Mouse (Mus musculus) kidney, embryonic 16.5 days (tissue): ENCODE results near the gene Fxyd2. TPM values are rescaled to one million over a fixed set of nuclear protein-coding genes. Genes with fewer than 3 reads are reported as not detected.

ENCODE experiments used
- ATAC-seq: fragments of 200-750 bp; cut with Nextera tagmentation; 2 replicates; pipeline ENCODE4 v1.8.0; 2017; ENCODE audit warnings: moderate TSS enrichment; ENCODE audit not compliant: low FRiP score, low TSS enrichment
- H3K27ac ChIP-seq: fragments of 300-500 bp; sonication (generic); 2 replicates; pipeline ENCODE4 v1.5.1; 2014; ENCODE audit warnings: low read length
- H3K27me3 ChIP-seq: fragments of 300-500 bp; sonication (generic); 2 replicates; pipeline ENCODE4 v1.6.1; 2014; ENCODE audit warnings: low read length, control low read depth, mixed read lengths; ENCODE audit not compliant: insufficient read depth
- H3K36me3 ChIP-seq: fragments of 300-500 bp; sonication (generic); 2 replicates; pipeline ENCODE4 v1.6.1; 2014; ENCODE audit warnings: low read length, control low read depth, mixed read lengths; ENCODE audit not compliant: insufficient read depth
- H3K4me1 ChIP-seq: fragments of 300-500 bp; sonication (generic); 2 replicates; pipeline ENCODE4 v1.6.1; 2014; ENCODE audit warnings: low read length, control low read depth, mixed read lengths; ENCODE audit not compliant: insufficient read depth
- H3K4me2 ChIP-seq: fragments of 300-500 bp; sonication (generic); replicated peaks from 2 replicates; pipeline ENCODE4 v1.6.1; 2014; ENCODE audit warnings: low read depth, low read length
- H3K4me3 ChIP-seq: fragments of 300-500 bp; sonication (generic); 2 replicates; pipeline ENCODE4 v1.5.1; 2014; ENCODE audit warnings: mild to moderate bottlenecking, low read length
- H3K9ac ChIP-seq: fragments of 300-500 bp; sonication (generic); replicated peaks from 2 replicates; pipeline ENCODE4 v1.6.1; 2014; ENCODE audit warnings: low read length
- H3K9me3 ChIP-seq: fragments of 300-500 bp; sonication (generic); 2 replicates; pipeline ENCODE4 v1.6.1; 2016; ENCODE audit warnings: low read length, control low read depth
- WGBS: fragments of 180-500 bp; shearing (Covaris S2); extraction: QIAGEN DNeasy Blood & Tissue Kit; methylation state at CpG from one replicate; pipeline ENCODE4 v1.1.7; 2014; 5-methylcytosine and 5-hydroxymethylcytosine counted together
- polyA plus RNA-seq: library from polyadenylated mRNA; unstranded; fragments of >200 nt; fragmentation: Nextera tagmentation; extraction: Ambion mirVana; gene quantifications from 2 replicates; pipeline ENCODE4 v1.2.1, GENCODE M21; 2015

The Fxyd2 gene
- polyA plus RNA-seq, 1 experiment from 2014 or later = 828 TPM

GRCm38 (mm10) chr9:45458363-45458762, 58.9 kb downstream of the Fxyd2 start:
- Histone ChIP-seq H3K4me3 (no peak overlapping the region), H3K36me3 (no peaks in the 10 kb centered on the region), H3K4me1 (no peaks in the 10 kb centered on the region), H3K27me3 (no peaks in the 10 kb centered on the region), H3K27ac (no peak overlapping the region), H3K4me2 (no peak overlapping the region), H3K9ac (no peak overlapping the region), H3K9me3 (no peaks in the 10 kb centered on the region)
- ATAC-seq = no peak
- 52% methylated on average over 14 of the region's 14 CpGs for WGBS

Other genes with a start within 250 kb of the Fxyd2 start
- gene BC049352, start 217.7 kb upstream of the Fxyd2 start, polyA plus RNA-seq = 0.15 TPM in 1 of 2 replicates, not detected in the other
- 0.33 and 0.61 TPM in 2 replicates for gene Tmprss4, start 195.6 kb upstream of the Fxyd2 start, polyA plus RNA-seq
- 0.65 and 0.92 TPM in 2 replicates for gene Il10ra, start 130.5 kb upstream of the Fxyd2 start, polyA plus RNA-seq
- gene Tmprss13, start 80.6 kb upstream of the Fxyd2 start, polyA plus RNA-seq = 0.33 and 0.36 TPM in 2 replicates
- 184 and 189 TPM in 2 replicates for gene Fxyd6, start 29.5 kb upstream of the Fxyd2 start, polyA plus RNA-seq
- gene Dscaml1, start 27.0 kb downstream of the Fxyd2 start, polyA plus RNA-seq = 0.17 and 0.37 TPM in 2 replicates